Mouse (Mus musculus): ENCODE data around the gene Fam78a. TPM values are rescaled to one million over a fixed set of nuclear protein-coding genes. Genes with fewer than 3 reads are reported as not detected.
"Not testable (repeated sequence)": the region's sequence is repeated elsewhere in the genome, so short reads cannot be mapped to it uniquely, and the experiment has no call there.

The Fam78a gene
- polyA plus RNA-seq, 1 experiment: 3.0 TPM

DNA sequence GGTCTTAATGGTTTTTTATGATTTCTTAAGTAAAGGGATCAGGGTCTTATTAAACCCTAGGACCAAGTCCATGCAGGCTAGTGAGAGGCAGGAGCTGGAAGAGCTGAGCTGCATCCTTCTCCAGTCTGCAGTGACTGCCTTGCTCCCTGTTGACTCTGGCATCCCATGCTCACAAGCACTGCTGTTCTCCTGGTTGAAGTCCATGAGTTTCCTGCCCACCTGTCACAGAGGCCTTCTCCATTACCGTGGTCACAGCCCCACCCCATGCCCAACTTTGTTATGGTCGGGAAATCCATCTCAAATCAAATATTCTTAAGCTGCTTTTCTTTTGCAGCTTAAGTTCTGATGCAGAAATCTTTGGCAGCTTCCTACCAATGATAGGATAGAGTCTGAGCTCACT, 43.6 kb downstream of the Fam78a start:
- peaks cover 42% of the 10 kb centered on the region for H3K36me3 ChIP-seq (ENCODE audit: control insufficient read depth, insufficient read depth, low read length, poor library complexity, severe bottlenecking)
- no peaks in the 10 kb centered on the region for H3K27me3 ChIP-seq (ENCODE audit: control insufficient read depth, insufficient read depth, low read length, poor library complexity, severe bottlenecking)
- no peaks in the 10 kb centered on the region for H3K4me1 ChIP-seq (ENCODE audit: control insufficient read depth, insufficient read depth, low read length)
- H3K4me3 ChIP-seq (ENCODE audit: low read depth, low read length): no peak overlapping the region
- no peak for TF ChIP-seq EP300 (IDR thresholded peaks at IDR 0.05; ENCODE audit: insufficient read depth, low read depth, low read length)
- TF ChIP-seq POLR2A (IDR thresholded peaks at IDR 0.05; ENCODE audit: insufficient read depth, low read length): no peak
- TF ChIP-seq CTCF (IDR thresholded peaks at IDR 0.05; ENCODE audit: low read depth, low read length): no peak
- H3K9ac ChIP-seq (ENCODE audit: low read depth, poor library complexity, severe bottlenecking): no peak overlapping the region
- no peaks in the 10 kb centered on the region for H3K9me3 ChIP-seq (replicated peaks; ENCODE audit: control insufficient read depth, insufficient read depth, low read length, poor library complexity, severe bottlenecking)
- H3K27ac ChIP-seq (ENCODE audit: insufficient read depth, low read length): no peak overlapping the region

DNA sequence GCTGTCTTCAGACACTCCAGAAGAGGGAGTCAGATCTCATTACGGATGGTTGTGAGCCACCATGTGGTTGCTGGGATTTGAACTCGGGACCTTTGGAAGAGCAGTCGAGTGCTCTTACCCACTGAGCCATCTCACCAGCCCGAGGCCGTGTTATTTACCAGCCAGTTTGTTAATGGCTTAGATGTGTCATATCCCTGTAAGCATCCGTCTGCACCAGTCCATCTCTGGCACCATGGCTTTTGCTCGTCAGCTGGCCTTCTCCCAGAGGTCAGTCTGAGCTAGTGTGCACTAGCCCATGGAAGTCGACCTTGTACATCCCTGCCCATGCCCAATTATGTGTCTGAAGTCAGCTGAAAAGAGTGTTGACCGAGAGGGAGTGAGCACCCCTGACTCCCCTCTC, 44.0 kb downstream of the Fam78a start:
- not testable (repeated sequence) for H3K4me1 ChIP-seq (ENCODE audit: control insufficient read depth, insufficient read depth, low read length); H3K4me3 ChIP-seq (ENCODE audit: low read depth, low read length); H3K9ac ChIP-seq (ENCODE audit: low read depth, poor library complexity, severe bottlenecking); H3K27ac ChIP-seq (ENCODE audit: insufficient read depth, low read length); H3K9me3 ChIP-seq (replicated peaks; ENCODE audit: control insufficient read depth, insufficient read depth, low read length, poor library complexity, severe bottlenecking); H3K27me3 ChIP-seq (ENCODE audit: control insufficient read depth, insufficient read depth, low read length, poor library complexity, severe bottlenecking)
- H3K36me3 ChIP-seq (ENCODE audit: control insufficient read depth, insufficient read depth, low read length, poor library complexity, severe bottlenecking): peaks cover 44% of the 10 kb centered on the region

DNA sequence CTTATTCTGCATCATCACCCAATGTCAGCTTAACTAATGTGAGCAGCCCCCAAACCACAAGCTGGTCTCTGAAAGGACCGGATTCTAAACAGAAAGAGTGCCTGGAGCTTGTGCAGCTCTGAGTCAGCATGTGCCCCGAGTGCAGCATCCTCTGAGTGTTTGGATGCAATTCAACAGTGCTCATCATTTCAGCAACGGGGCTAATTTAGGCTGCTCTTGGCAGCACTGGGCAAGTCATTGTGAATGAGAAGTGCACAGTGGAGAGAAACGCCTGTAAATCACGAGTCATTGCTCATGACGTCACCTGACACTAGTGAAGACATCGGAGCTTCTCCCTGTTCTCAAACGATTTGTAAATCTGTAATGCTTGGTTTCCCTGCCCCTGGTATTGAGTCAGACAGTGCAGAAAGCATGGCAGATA, 46.0 kb downstream of the Fam78a start:
- peaks cover 51% of the 10 kb centered on the region for H3K36me3 ChIP-seq (ENCODE audit: control insufficient read depth, insufficient read depth, low read length, poor library complexity, severe bottlenecking)
- H3K4me1 ChIP-seq (ENCODE audit: control insufficient read depth, insufficient read depth, low read length): no peaks in the 10 kb centered on the region
- no peak overlapping the region for H3K9ac ChIP-seq (ENCODE audit: low read depth, poor library complexity, severe bottlenecking)
- no peaks in the 10 kb centered on the region for H3K27me3 ChIP-seq (ENCODE audit: control insufficient read depth, insufficient read depth, low read length, poor library complexity, severe bottlenecking)
- H3K27ac ChIP-seq (ENCODE audit: insufficient read depth, low read length): no peak overlapping the region
- no peaks in the 10 kb centered on the region for H3K9me3 ChIP-seq (replicated peaks; ENCODE audit: control insufficient read depth, insufficient read depth, low read length, poor library complexity, severe bottlenecking)
- TF ChIP-seq POLR2A (IDR thresholded peaks at IDR 0.05; ENCODE audit: insufficient read depth, low read length) (no peak), EP300 (IDR thresholded peaks at IDR 0.05; ENCODE audit: insufficient read depth, low read depth, low read length) (no peak), CTCF (IDR thresholded peaks at IDR 0.05; ENCODE audit: low read depth, low read length) (no peak)
- H3K4me3 ChIP-seq (ENCODE audit: low read depth, low read length): no peak overlapping the region

DNA sequence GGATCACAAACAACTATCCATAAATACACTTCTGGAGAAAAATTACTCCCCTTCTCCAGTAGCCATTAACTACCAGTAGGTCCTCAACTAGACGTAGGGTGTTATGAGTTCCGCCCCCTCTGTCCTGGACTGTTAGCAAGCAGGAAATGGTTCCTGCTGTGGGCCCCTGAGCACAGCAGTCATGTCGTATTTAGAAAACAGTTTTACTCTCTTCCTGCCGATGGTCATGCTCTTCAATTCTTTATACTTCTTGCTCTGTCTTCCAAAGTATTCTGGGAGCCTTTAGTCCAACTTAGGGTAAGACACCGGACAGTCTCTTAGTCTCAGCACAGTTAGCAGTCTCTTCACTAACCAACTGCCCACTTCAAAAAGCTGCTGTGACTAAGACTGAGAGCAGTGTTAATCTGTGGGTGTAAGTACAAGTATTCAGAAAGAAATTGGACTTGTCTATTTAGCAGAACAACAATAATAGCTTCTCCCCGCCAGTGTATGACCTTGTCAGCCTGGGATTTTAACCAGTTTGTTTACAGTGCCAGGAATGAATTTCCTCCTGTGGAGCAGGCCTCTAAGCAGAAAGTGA, 47.3 kb downstream of the Fam78a start:
- Histone ChIP-seq H3K9ac (ENCODE audit: low read depth, poor library complexity, severe bottlenecking) (no peak overlapping the region), H3K36me3 (ENCODE audit: control insufficient read depth, insufficient read depth, low read length, poor library complexity, severe bottlenecking) (peaks cover 53% of the 10 kb centered on the region), H3K27ac (ENCODE audit: insufficient read depth, low read length) (no peak overlapping the region), H3K27me3 (ENCODE audit: control insufficient read depth, insufficient read depth, low read length, poor library complexity, severe bottlenecking) (no peaks in the 10 kb centered on the region), H3K4me1 (ENCODE audit: control insufficient read depth, insufficient read depth, low read length) (no peaks in the 10 kb centered on the region), H3K9me3 (replicated peaks; ENCODE audit: control insufficient read depth, insufficient read depth, low read length, poor library complexity, severe bottlenecking) (no peaks in the 10 kb centered on the region), H3K4me3 (ENCODE audit: low read depth, low read length) (no peak overlapping the region)
- TF ChIP-seq CTCF (IDR thresholded peaks at IDR 0.05; ENCODE audit: low read depth, low read length): no peak
- no peak for TF ChIP-seq EP300 (IDR thresholded peaks at IDR 0.05; ENCODE audit: insufficient read depth, low read depth, low read length)
- no peak for TF ChIP-seq POLR2A (IDR thresholded peaks at IDR 0.05; ENCODE audit: insufficient read depth, low read length)

DNA sequence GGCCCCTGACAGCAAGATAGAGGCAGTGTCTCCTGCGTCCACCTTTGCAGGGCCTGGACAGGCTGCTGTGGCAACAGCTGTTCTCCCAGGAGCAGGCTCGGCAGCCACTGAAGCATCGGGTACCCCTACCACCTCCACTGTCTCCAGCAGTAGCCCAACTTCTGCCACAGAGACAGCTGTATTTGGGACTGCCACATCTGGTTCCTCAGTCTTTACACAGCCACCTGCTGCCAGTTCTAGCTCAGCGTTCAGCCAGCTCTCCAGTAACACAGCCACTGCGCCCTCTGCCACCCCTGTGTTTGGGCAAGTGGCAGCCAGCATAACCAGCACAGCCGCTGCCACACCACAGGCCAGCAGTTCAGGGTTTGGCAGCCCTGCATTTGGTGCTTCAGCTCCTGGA, 50.5 kb downstream of the Fam78a start:
- Histone ChIP-seq H3K27ac (ENCODE audit: insufficient read depth, low read length) (no peak overlapping the region), H3K4me3 (ENCODE audit: low read depth, low read length) (no peak overlapping the region), H3K36me3 (ENCODE audit: control insufficient read depth, insufficient read depth, low read length, poor library complexity, severe bottlenecking) (peaks cover 46% of the 10 kb centered on the region), H3K9ac (ENCODE audit: low read depth, poor library complexity, severe bottlenecking) (no peak overlapping the region), H3K9me3 (replicated peaks; ENCODE audit: control insufficient read depth, insufficient read depth, low read length, poor library complexity, severe bottlenecking) (no peaks in the 10 kb centered on the region), H3K27me3 (ENCODE audit: control insufficient read depth, insufficient read depth, low read length, poor library complexity, severe bottlenecking) (no peaks in the 10 kb centered on the region), H3K4me1 (ENCODE audit: control insufficient read depth, insufficient read depth, low read length) (no peaks in the 10 kb centered on the region)
- no peak for TF ChIP-seq POLR2A (IDR thresholded peaks at IDR 0.05; ENCODE audit: insufficient read depth, low read length)
- TF ChIP-seq CTCF (IDR thresholded peaks at IDR 0.05; ENCODE audit: low read depth, low read length): no peak
- no peak for TF ChIP-seq EP300 (IDR thresholded peaks at IDR 0.05; ENCODE audit: insufficient read depth, low read depth, low read length)

DNA sequence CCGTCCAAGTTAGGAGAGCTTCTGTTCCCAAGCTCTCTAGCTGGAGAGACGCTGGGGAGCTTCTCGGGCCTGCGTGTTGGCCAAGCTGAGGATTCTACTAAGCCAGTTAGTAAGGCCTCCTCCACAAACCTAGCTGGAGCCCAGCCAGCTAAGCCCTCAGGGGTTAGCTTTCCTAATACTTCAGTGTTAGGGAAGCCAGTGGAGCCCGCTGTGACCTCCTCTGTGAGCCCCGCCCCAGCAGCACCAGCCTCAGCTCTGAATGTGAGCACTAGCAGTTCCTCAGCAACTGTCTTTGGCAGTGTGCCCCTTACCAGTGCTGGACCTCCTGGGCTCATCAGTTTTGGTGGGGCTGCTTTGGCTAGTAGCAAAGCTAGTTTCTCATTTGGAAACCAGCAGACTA, 51.2 kb downstream of the Fam78a start:
- peaks cover 43% of the 10 kb centered on the region for H3K36me3 ChIP-seq (ENCODE audit: control insufficient read depth, insufficient read depth, low read length, poor library complexity, severe bottlenecking)
- no peaks in the 10 kb centered on the region for H3K27me3 ChIP-seq (ENCODE audit: control insufficient read depth, insufficient read depth, low read length, poor library complexity, severe bottlenecking)
- no peak overlapping the region for H3K27ac ChIP-seq (ENCODE audit: insufficient read depth, low read length)
- H3K4me3 ChIP-seq (ENCODE audit: low read depth, low read length): no peak overlapping the region
- H3K4me1 ChIP-seq (ENCODE audit: control insufficient read depth, insufficient read depth, low read length): no peaks in the 10 kb centered on the region
- no peaks in the 10 kb centered on the region for H3K9me3 ChIP-seq (replicated peaks; ENCODE audit: control insufficient read depth, insufficient read depth, low read length, poor library complexity, severe bottlenecking)
- no peak for TF ChIP-seq CTCF (IDR thresholded peaks at IDR 0.05; ENCODE audit: low read depth, low read length)
- no peak for TF ChIP-seq EP300 (IDR thresholded peaks at IDR 0.05; ENCODE audit: insufficient read depth, low read depth, low read length)
- no peak for TF ChIP-seq POLR2A (IDR thresholded peaks at IDR 0.05; ENCODE audit: insufficient read depth, low read length)
- H3K9ac ChIP-seq (ENCODE audit: low read depth, poor library complexity, severe bottlenecking): no peak overlapping the region

All from ES-Bruce4 (cell line).